Mouse (Mus musculus) cortical plate, adult 2 months (tissue): ENCODE results near the gene Lrrc32. TPM values are rescaled to one million over a fixed set of nuclear protein-coding genes. Genes with fewer than 3 reads are reported as not detected.

ENCODE experiments used
- H3K27ac ChIP-seq: fragments of 200-500 bp; 2 replicates; pipeline ENCODE4 v1.5.1; 2012; ENCODE audit warnings: low read length, control low read depth, inconsistent platforms; ENCODE audit not compliant: insufficient read depth
- H3K4me1 ChIP-seq: fragments of 200-500 bp; 2 replicates; pipeline ENCODE4 v1.6.1; 2011; ENCODE audit warnings: low read length; ENCODE audit not compliant: control insufficient read depth, insufficient read depth
- H3K4me3 ChIP-seq: fragments of 200-500 bp; 2 replicates; pipeline ENCODE4 v1.5.1; 2011; ENCODE audit warnings: mild to moderate bottlenecking, low read length, control low read depth; ENCODE audit not compliant: insufficient read depth
- CTCF ChIP-seq: fragments of 200-500 bp; IDR thresholded peaks from 2 replicates; pipeline ENCODE4 v1.5.1; 2011; ENCODE audit warnings: mild to moderate bottlenecking, control low read depth, low read length; ENCODE audit not compliant: insufficient read depth; ENCODE audit errors: extremely low read depth
- POLR2A ChIP-seq: fragments of 200-500 bp; IDR thresholded peaks from 2 replicates; pipeline ENCODE4 v1.6.1; 2011; ENCODE audit warnings: mild to moderate bottlenecking, low read length, control low read depth; ENCODE audit not compliant: insufficient read depth; ENCODE audit errors: extremely low read depth
- polyA plus RNA-seq: library from polyadenylated mRNA; depleted of rRNA; stranded (reverse); fragments of >200 nt; gene quantifications from 2 replicates; pipeline ENCODE4 v1.2.3, GENCODE M21; 2012

Gene Lrrc32
- polyA plus RNA-seq, 1 experiment, result 4.4 TPM

DNA sequence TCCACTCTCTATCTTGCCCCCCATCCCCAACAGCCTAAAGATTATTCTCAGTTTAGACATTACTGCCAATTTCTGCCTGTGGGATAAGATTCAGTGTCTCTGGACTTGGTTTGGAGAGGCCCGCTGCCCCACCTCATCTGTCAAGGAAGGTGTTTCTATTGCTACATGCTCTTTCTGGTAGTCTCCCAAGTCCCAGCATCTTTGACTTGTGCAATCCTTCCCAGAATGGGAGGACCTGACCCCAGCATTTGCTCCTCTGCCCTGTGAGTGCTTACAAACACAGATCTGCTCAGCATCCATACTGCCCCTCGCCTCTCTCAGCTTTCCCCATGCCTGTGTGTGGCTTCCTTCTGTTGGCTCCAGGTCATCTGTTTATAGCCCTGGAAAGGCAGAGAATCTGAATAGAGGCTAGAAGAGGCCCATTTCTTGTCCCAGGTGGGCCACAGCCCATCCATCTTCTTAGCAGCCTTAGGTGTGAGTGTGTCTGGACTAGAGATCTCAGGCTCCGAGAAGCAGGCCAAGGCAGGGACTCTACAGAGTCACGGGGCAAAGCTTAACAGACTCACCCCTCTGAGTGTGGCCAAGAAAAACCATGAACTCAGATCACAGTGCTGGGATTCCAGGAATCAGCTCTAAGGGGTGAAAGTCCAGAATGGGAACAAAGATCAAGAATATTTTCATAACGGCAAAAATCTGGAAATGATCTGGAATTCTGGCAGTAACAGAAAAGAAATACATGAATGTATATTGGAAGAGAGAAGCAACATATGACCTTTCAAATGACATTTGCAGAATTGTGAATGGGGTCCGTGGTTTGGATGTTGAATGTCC is 36.0 kb downstream of the Lrrc32 start:
- TF ChIP-seq POLR2A, result no peak
- no peak for TF ChIP-seq CTCF
- H3K4me1 ChIP-seq, result no peaks in the 10 kb centered on the region
- H3K27ac ChIP-seq, result no peak overlapping the region
- H3K4me3 ChIP-seq, result no peak overlapping the region

- H3K27ac ChIP-seq, result no peak overlapping the region
- TF ChIP-seq CTCF (no peak), POLR2A (no peak)
Measured at GRCm38 (mm10) chr7:98527085-98527484, 38.0 kb downstream of the Lrrc32 start.

DNA sequence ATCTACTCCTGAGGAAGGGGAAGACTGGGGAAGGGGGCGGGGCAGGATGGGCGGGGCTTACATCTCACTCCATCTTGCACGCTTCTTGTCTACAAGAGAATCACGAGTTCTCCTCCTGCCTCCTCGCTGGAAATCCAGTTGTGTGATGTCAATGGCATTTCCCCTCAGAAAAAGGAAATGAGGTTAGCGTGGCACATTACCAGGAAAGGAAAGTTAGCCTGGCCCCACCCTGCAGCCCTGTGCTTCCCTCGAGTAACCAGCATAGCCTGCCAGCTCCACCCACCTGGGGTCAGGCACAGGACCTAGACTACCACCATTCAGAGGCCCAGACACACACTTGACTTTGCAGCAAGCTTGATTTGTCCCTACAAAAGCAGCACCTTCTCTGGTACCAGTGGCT is 42.5 kb downstream of the Lrrc32 start:
- TF ChIP-seq CTCF (no peak), POLR2A (no peak)
- Histone ChIP-seq H3K4me3 (no peak overlapping the region), H3K4me1 (no peaks in the 10 kb centered on the region), H3K27ac (no peak overlapping the region)

More at GRCm38 (mm10) chr7:98527085-98527484, 38.0 kb downstream of the Lrrc32 start:
- H3K4me1 ChIP-seq, result no peaks in the 10 kb centered on the region
- no peak overlapping the region for H3K4me3 ChIP-seq

DNA sequence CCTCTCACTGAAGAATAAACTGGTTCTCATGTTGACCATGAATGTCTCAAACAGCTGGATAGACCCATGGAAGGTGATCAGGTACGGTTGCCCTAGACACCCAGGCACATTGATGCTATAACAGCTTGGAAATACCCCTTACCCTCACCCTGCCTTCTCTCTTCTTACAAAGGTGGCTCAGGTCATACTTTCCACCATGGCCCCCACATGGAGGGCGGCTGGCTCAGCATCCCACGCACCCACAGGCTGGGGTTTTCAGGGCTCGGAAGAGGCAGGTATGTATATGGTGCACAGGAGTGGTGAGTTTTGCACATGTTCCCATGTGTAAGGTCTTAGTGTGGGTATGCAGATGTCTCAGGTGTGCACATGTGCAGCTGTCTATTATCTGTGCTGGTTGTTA is 43.9 kb downstream of the Lrrc32 start:
- H3K4me1 ChIP-seq, result no peaks in the 10 kb centered on the region
- H3K4me3 ChIP-seq, result no peak overlapping the region
- TF ChIP-seq CTCF (no peak), POLR2A (no peak)
- no peak overlapping the region for H3K27ac ChIP-seq

GRCm38 (mm10) chr7:98534432-98534855 is 45.4 kb downstream of the Lrrc32 start:
- no peak for TF ChIP-seq CTCF
- TF ChIP-seq POLR2A, result no peak
- Histone ChIP-seq H3K4me3 (no peak overlapping the region), H3K4me1 (no peaks in the 10 kb centered on the region), H3K27ac (no peak overlapping the region)

GRCm38 (mm10) chr7:98535191-98535590 is 46.1 kb downstream of the Lrrc32 start:
- H3K4me1 ChIP-seq, result no peaks in the 10 kb centered on the region
- TF ChIP-seq CTCF (no peak), POLR2A (no peak)
- H3K27ac ChIP-seq, result no peak overlapping the region
- no peak overlapping the region for H3K4me3 ChIP-seq

GRCm38 (mm10) chr7:98535882-98536281 is 46.8 kb downstream of the Lrrc32 start:
- TF ChIP-seq POLR2A, result no peak
- TF ChIP-seq CTCF, result no peak
- no peak overlapping the region for H3K4me3 ChIP-seq
- no peak overlapping the region for H3K27ac ChIP-seq
- H3K4me1 ChIP-seq, result no peaks in the 10 kb centered on the region

- TF ChIP-seq POLR2A (no peak), CTCF (no peak)
Measured at GRCm38 (mm10) chr7:98537210-98537966, 48.3 kb downstream of the Lrrc32 start.

GRCm38 (mm10) chr7:98537967-98538573 is 49.0 kb downstream of the Lrrc32 start:
- H3K27ac ChIP-seq, result no peak overlapping the region
- TF ChIP-seq POLR2A (no peak), CTCF (no peak)
- peaks cover 5% of the 10 kb centered on the region for H3K4me1 ChIP-seq
- no peak overlapping the region for H3K4me3 ChIP-seq

More at GRCm38 (mm10) chr7:98537210-98537966, 48.3 kb downstream of the Lrrc32 start:
- Histone ChIP-seq H3K4me1 (peaks cover under 1% of the 10 kb centered on the region), H3K4me3 (no peak overlapping the region), H3K27ac (no peak overlapping the region)

DNA sequence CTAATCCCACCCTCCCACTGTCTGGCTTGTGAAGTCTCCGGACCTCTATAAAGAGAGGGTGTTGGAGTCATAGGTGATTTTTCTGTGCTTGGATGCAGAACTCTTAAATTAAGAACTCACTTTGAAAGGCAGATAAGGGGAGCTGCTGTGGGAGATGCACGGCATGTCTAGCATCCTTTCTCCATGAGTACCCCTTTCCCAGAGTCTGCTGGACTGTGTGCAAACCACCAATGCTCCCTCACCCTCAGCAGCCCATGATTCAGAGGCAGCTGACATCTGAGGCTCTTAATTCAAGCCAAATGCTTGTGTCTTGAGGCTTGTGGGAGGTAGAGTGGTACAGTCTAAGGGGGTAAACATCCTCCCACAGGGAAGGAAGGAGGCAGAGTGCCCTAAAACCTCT is 51.8 kb downstream of the Lrrc32 start:
- Histone ChIP-seq H3K4me1 (peaks cover 5% of the 10 kb centered on the region), H3K4me3 (no peak overlapping the region), H3K27ac (no peak overlapping the region)
- TF ChIP-seq CTCF, result no peak
- no peak for TF ChIP-seq POLR2A
